In the genomic region with DNA sequence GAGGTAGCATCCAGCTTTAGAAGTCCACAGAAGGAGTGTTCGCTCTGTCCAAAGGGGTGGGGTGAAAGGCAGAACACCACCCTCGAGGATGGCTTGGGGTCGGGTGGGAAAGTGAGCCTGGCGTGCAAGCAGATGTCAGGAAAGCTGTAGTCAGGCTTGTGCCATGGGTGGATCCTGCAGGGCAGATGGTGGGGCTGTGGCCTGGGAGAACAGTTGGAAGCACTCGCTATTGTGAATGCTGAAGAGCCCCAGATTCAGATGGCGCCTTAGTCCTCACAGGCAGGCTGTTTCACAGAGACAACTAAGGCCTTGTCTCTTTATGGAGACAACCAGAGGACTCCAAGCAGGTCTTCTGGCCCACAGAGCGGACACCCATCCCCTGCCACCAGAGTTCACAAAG, we compare ENCODE assay signal across 21 mouse cellular contexts. TPM values are rescaled to one million over a fixed set of nuclear protein-coding genes. Genes with fewer than 3 reads are reported as not detected.
DNase-seq lines count a peak whose midpoint lies in the region; ATAC-seq and TF ChIP-seq lines count a peak whose summit lies in the region.
"Had no signal": no experiment of that assay in that cellular context is flagged by ENCODE, and none has a peak within 500 bp of the region (broad histone marks: within the 10 kb centered on the region; RNA-seq: fewer than 3 reads in every experiment).

No protein-coding gene starts in this region.

- 89% methylated on average over 7 of the region's 7 CpGs for WGBS in midbrain, embryonic 10.5 days
- 82% methylated on average over 7 of the region's 7 CpGs for WGBS in midbrain, embryonic 13.5 days
- 85% methylated on average over 7 of the region's 7 CpGs for WGBS in limb, embryonic 10.5 days
- WGBS in kidney, embryonic 16.5 days, result 86% methylated on average over 7 of the region's 7 CpGs
- WGBS in heart, adult 2 months, result 88% methylated on average over 7 of the region's 7 CpGs

- H3K27ac ChIP-seq in midbrain, embryonic 10.5 days (replicated peaks), result peak overlapping the region; percentile 69
- no peak overlapping the region for H3K27ac ChIP-seq in midbrain, embryonic 13.5 days
- peak overlapping the region; percentile 75 for H3K27ac ChIP-seq in layer of hippocampus, adult 2 months
- 0 out of 2 replicates have a peak overlapping the region, but pooled peaks have one; percentile 17 for H3K27ac ChIP-seq in limb, embryonic 10.5 days
- H3K27ac ChIP-seq in kidney, embryonic 16.5 days (ENCODE audit: low read length), result no peak overlapping the region
- no peak overlapping the region for H3K27ac ChIP-seq in heart, adult 2 months
- H3K27ac ChIP-seq: embryonic facial prominence, embryonic 10.5 days; hindbrain, embryonic 12.5 days had no signal

- H3K4me1 ChIP-seq in midbrain, embryonic 10.5 days, result peaks cover 89% of the 10 kb centered on the region
- H3K4me1 ChIP-seq in midbrain, embryonic 13.5 days (replicated peaks), result peaks cover 42% of the 10 kb centered on the region
- peaks cover 47% of the 10 kb centered on the region for H3K4me1 ChIP-seq in limb, embryonic 10.5 days
- H3K4me1 ChIP-seq in kidney, embryonic 16.5 days (ENCODE audit: insufficient read depth, low read length), result peaks cover 16% of the 10 kb centered on the region
- H3K4me1 ChIP-seq in heart, adult 2 months (ENCODE audit: control insufficient read depth, insufficient read depth, low read length), result peaks cover 3% of the 10 kb centered on the region

- peaks cover 79% of the 10 kb centered on the region for H3K27me3 ChIP-seq in midbrain, embryonic 10.5 days (ENCODE audit: low read depth, poor library complexity, severe bottlenecking)
- peaks cover 32% of the 10 kb centered on the region for H3K27me3 ChIP-seq in midbrain, embryonic 13.5 days
- H3K27me3 ChIP-seq in limb, embryonic 10.5 days (ENCODE audit: low read depth, poor library complexity, severe bottlenecking), result 0 out of 2 replicates have a peak, but pooled peaks cover 13% of the 10 kb centered on the region
- peaks cover 10% of the 10 kb centered on the region; the same call in 1 of the 2 replicates for H3K27me3 ChIP-seq in kidney, embryonic 16.5 days (ENCODE audit: insufficient read depth, low read length)
- no peaks in the 10 kb centered on the region for H3K27me3 ChIP-seq in heart, adult 2 months (ENCODE audit: control insufficient read depth, insufficient read depth, low read length)

- TF ChIP-seq EP300 in heart, adult 2 months (IDR thresholded peaks at IDR 0.05; ENCODE audit: insufficient read depth, low read depth, low read length), result no peak

- H3K4me2 ChIP-seq in midbrain, embryonic 13.5 days (replicated peaks), result no peak overlapping the region
- H3K4me2 ChIP-seq in kidney, embryonic 16.5 days (replicated peaks; ENCODE audit: low read depth, low read length), result no peak overlapping the region
- H3K4me2 ChIP-seq: heart, embryonic 12.5 days; hindbrain, embryonic 12.5 days had no signal

- peak; percentile 26 to 44 for DNase-seq in cerebellum, postnatal 25 days
- DNase-seq in cerebellum, postnatal 4 days (ENCODE audit: low spot score in 2 of 2), result no peak
- no peak for DNase-seq in midbrain, embryonic 10.5 days (ENCODE audit: low spot score)
- DNase-seq in layer of hippocampus, adult 2 months (ENCODE audit: low spot score in 2 of 2), result peak; percentile 44 to 63
- DNase-seq in limb, embryonic 10.5 days (ENCODE audit: low spot score), result no peak
- DNase-seq in heart, adult 2 months, result no peak
- DNase-seq: adrenal gland, postnatal 14 days; cerebellum, adult 2 months; cerebellum, postnatal 36 days; gastrocnemius, postnatal 10 days; heart, adult 18-20 months had no signal

- no peak overlapping the region for H3K9ac ChIP-seq in midbrain, embryonic 13.5 days (replicated peaks)
- H3K9ac ChIP-seq in kidney, embryonic 16.5 days (replicated peaks; ENCODE audit: low read length), result no peak overlapping the region
- no peak overlapping the region for H3K9ac ChIP-seq in heart, adult 2 months (ENCODE audit: low read depth, low read length)
- H3K9ac ChIP-seq: heart, embryonic 12.5 days; hindbrain, embryonic 12.5 days had no signal

- H3K9me3 ChIP-seq in midbrain, embryonic 10.5 days (replicated peaks), result no peaks in the 10 kb centered on the region
- no peaks in the 10 kb centered on the region for H3K9me3 ChIP-seq in midbrain, embryonic 13.5 days
- H3K9me3 ChIP-seq in limb, embryonic 10.5 days (replicated peaks), result no peaks in the 10 kb centered on the region
- H3K9me3 ChIP-seq in kidney, embryonic 16.5 days (ENCODE audit: low read length), result no peaks in the 10 kb centered on the region
- H3K9me3 ChIP-seq: embryonic facial prominence, embryonic 10.5 days; heart, embryonic 12.5 days; hindbrain, embryonic 12.5 days had no signal

- no peak for ATAC-seq in midbrain, embryonic 13.5 days
- no peak for ATAC-seq in kidney, embryonic 16.5 days (ENCODE audit: low FRiP score, low TSS enrichment)
- ATAC-seq: forebrain, embryonic 14.5 days; hindbrain, embryonic 16.5 days; inflammation-experienced regulatory T-cells, adult 6 months had no signal

- no peaks in the 10 kb centered on the region for H3K79me2 ChIP-seq in heart, adult 2 months (replicated peaks; ENCODE audit: control insufficient read depth, insufficient read depth, low read length)

- intact Hi-C loops in heart, adult 2 months (cut with DNase I), result no loop called here

- no peak for TF ChIP-seq POLR2A in heart, adult 2 months (IDR thresholded peaks at IDR 0.05; ENCODE audit: insufficient read depth, low read depth, low read length)

- peaks cover 4% of the 10 kb centered on the region; the same call in 1 of the 2 replicates for H3K36me3 ChIP-seq in midbrain, embryonic 10.5 days
- H3K36me3 ChIP-seq in midbrain, embryonic 13.5 days, result no peaks in the 10 kb centered on the region; the same call in 1 of the 2 replicates
- H3K36me3 ChIP-seq in limb, embryonic 10.5 days, result no peaks in the 10 kb centered on the region
- H3K36me3 ChIP-seq in kidney, embryonic 16.5 days (ENCODE audit: insufficient read depth, low read length), result no peaks in the 10 kb centered on the region
- no peaks in the 10 kb centered on the region for H3K36me3 ChIP-seq in heart, adult 2 months (ENCODE audit: control insufficient read depth, insufficient read depth, low read length)
- H3K36me3 ChIP-seq: embryonic facial prominence, embryonic 10.5 days; heart, embryonic 12.5 days; hindbrain, embryonic 12.5 days had no signal

- no peak overlapping the region for H3K4me3 ChIP-seq in midbrain, embryonic 10.5 days
- no peak overlapping the region for H3K4me3 ChIP-seq in midbrain, embryonic 13.5 days (replicated peaks)
- no peak overlapping the region for H3K4me3 ChIP-seq in layer of hippocampus, adult 2 months
- no peak overlapping the region for H3K4me3 ChIP-seq in limb, embryonic 10.5 days
- no peak overlapping the region for H3K4me3 ChIP-seq in kidney, embryonic 16.5 days (ENCODE audit: low read length)
- H3K4me3 ChIP-seq in heart, adult 2 months, result no peak overlapping the region
- H3K4me3 ChIP-seq: embryonic facial prominence, embryonic 10.5 days; heart, embryonic 12.5 days; hindbrain, embryonic 12.5 days had no signal

- no peak for TF ChIP-seq CTCF in layer of hippocampus, adult 2 months (conservative IDR thresholded peaks at IDR 0.05)
- TF ChIP-seq CTCF in heart, adult 2 months (IDR thresholded peaks at IDR 0.05), result no peak

RNA-seq across cellular contexts. Expression of a gene that starts 29.0 kb away (rescaled TPM):
- 1.1 and 1.4 TPM in 2 replicates for polyA plus RNA-seq in midbrain, embryonic 10.5 days (2016; fragmentation: Nextera tagmentation; extraction: Ambion mirVana)
- polyA plus RNA-seq in midbrain, embryonic 13.5 days (2015; fragmentation: Nextera tagmentation; extraction: Ambion mirVana), result 0.87 and 1.1 TPM in 2 replicates
- 1 to 10 TPM; 1.1 to 1.3 TPM for total RNA-seq in layer of hippocampus, adult 2 months (2021)
- 0.33 and 0.53 TPM in 2 replicates for polyA plus RNA-seq in limb, embryonic 10.5 days (2016; fragmentation: Nextera tagmentation; extraction: Ambion mirVana)
- 1.0 and 1.1 TPM in 2 replicates for polyA plus RNA-seq in kidney, embryonic 16.5 days (2015; fragmentation: Nextera tagmentation; extraction: Ambion mirVana)
- under 1 TPM; 0.84 to 0.91 TPM for total RNA-seq in heart, adult 2 months (2021)
- 1.2 and 1.3 TPM in 2 replicates for polyA plus RNA-seq in heart, adult 2 months (2012; rRNA removed)
- total RNA-seq: MEL had no signal
- polyA plus RNA-seq: C2C12 had no signal

RNA-seq across cellular contexts. Expression of a gene that starts 43.0 kb away (rescaled TPM):
- 2.8 TPM in 2 replicates for polyA plus RNA-seq in midbrain, embryonic 10.5 days (2016; fragmentation: Nextera tagmentation; extraction: Ambion mirVana)
- 5.9 and 7.3 TPM in 2 replicates for polyA plus RNA-seq in midbrain, embryonic 13.5 days (2015; fragmentation: Nextera tagmentation; extraction: Ambion mirVana)
- 100 to 1,000 TPM; 146 to 148 TPM for total RNA-seq in layer of hippocampus, adult 2 months (2021)
- 1.3 and 1.6 TPM in 2 replicates for polyA plus RNA-seq in limb, embryonic 10.5 days (2016; fragmentation: Nextera tagmentation; extraction: Ambion mirVana)
- polyA plus RNA-seq in kidney, embryonic 16.5 days (2015; fragmentation: Nextera tagmentation; extraction: Ambion mirVana), result 2.6 and 2.7 TPM in 2 replicates
- under 1 TPM; 0.57 to 0.73 TPM for total RNA-seq in heart, adult 2 months (2021)
- 0.91 and 1.2 TPM in 2 replicates for polyA plus RNA-seq in heart, adult 2 months (2012; rRNA removed)
- total RNA-seq: MEL had no signal

Comparison
In these comparisons a context has a peak if more than half of its experiments do, and no peak if none do; other contexts are left out.
1. DNase-seq: peak in cerebellum, postnatal 25 days (2 of 2) and layer of hippocampus, adult 2 months (2 of 2); none in cerebellum, postnatal 4 days (0 of 2), midbrain, embryonic 10.5 days (single experiment), limb, embryonic 10.5 days (single experiment) and heart, adult 2 months (0 of 2).
2. H3K27ac ChIP-seq: peak in midbrain, embryonic 10.5 days (single experiment), layer of hippocampus, adult 2 months (single experiment) and limb, embryonic 10.5 days (single experiment); none in midbrain, embryonic 13.5 days (single experiment), kidney, embryonic 16.5 days (single experiment) and heart, adult 2 months (single experiment).